Mouse (Mus musculus): ENCODE measurements at regions not wholly inside any gene's neighbourhood (a gene's known extent, or its start where the extent isn't known, plus 50 kb on each side); places are given as distances from the start of the nearest gene placed in this dataset.

DNA sequence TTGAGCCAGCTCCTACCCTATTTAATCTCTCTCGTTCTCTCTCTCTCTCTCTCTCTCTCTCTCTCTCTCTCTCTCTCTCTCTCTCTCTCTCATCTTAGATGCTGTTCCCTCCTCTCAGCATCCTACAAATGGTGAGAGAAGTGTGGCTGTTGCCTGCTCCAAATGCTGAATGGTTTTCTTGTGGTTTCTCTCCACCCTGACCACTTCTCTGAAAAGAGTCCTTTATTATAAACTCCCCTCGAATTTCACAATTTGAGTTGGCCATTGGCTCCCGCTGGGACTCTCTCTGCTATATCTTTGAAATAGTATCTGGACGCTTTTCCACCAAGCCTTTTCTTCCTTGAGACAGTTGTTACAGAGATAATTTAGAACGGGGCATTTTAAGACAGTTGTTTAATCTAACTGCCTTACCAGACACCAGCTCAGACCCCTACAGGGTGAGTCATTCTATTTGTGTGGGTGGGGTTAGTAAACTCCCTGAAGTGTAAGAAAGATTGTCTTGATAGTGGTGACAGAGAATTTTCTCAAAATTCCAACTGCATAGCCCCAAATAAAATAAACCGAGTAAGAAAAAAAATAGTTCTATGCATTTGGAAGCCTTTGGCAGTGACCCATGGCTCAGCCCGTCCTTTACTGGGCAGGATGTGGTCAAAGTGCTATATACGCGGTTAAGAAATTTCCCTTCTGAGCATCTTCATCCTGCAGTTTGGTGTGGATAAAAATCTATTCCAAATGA, 58.7 kb upstream of the Ado start:
- peak; percentile 55 for DNase-seq (ENCODE audit: low read depth, low spot score)

- no peak for DNase-seq (ENCODE audit: low read depth, low spot score)
Measured at GRCm38 (mm10) chr10:67606739-67607138, 58.0 kb upstream of the Ado start.

- DNase-seq (ENCODE audit: low read depth, low spot score) = no peak
Measured at GRCm38 (mm10) chr10:67599390-67599789, 50.6 kb upstream of the Ado start.

GRCm38 (mm10) chr10:67598590-67599047, 49.9 kb upstream of the Ado start:
- no peak for DNase-seq (ENCODE audit: low read depth, low spot score)

Measured in brain, adult 2 months (tissue).